Mouse (Mus musculus) heart, postnatal 0 days (tissue): Measurements from ENCODE around the gene Bicdl2.
A peak's percentile ranks its signal among the peaks of the same experiment; 100 is the strongest.

Source experiments
- CTCF ChIP-seq: IDR thresholded peaks from 2 replicates; pipeline ENCODE4 v1.5.1; 2016; ENCODE audit warnings: antibody characterized with exemption, control low read depth, low read depth
- EP300 ChIP-seq: IDR thresholded peaks from 2 replicates; pipeline ENCODE4 v1.6.1; 2016; ENCODE audit warnings: antibody characterized with exemption, low read depth

- no peak for TF ChIP-seq EP300
- peak; percentile 82 for TF ChIP-seq CTCF
Observed at GRCm38 (mm10) chr17:23630195-23631020, 29.9 kb upstream of the Bicdl2 start.
